Mouse (Mus musculus): ENCODE data around the gene Stxbp1. TPM values are rescaled to one million over a fixed set of nuclear protein-coding genes. Genes with fewer than 3 reads are reported as not detected.

Stxbp1 gene
- polyA plus RNA-seq, 1 experiment = 22.0 TPM

DNA sequence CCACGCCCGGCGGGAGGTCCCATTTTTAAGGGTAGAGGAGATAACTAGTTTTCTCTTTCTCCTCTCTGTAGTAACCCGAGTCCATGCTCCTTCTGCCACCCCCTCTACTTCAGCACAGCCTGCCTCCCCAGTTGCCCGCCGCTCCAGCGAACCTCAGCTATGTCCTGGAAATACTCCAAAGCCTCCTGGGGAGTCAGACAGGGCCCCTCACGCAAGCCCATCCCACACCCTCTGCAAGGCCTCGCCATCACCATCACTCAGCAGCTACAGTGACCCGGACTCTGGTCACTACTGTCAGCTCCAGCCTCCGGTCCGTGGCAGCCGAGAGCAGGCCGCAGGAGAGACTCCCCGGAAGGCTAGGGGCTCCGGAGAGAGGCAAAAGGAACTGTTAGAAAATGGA, 98.0 kb downstream of the Stxbp1 start:
- no peaks in the 10 kb centered on the region for H3K27me3 ChIP-seq (ENCODE audit: control insufficient read depth, insufficient read depth, low read length, poor library complexity, severe bottlenecking)
- H3K36me3 ChIP-seq (ENCODE audit: control insufficient read depth, insufficient read depth, low read length, poor library complexity, severe bottlenecking) = no peaks in the 10 kb centered on the region
- no peaks in the 10 kb centered on the region for H3K9me3 ChIP-seq (replicated peaks; ENCODE audit: control insufficient read depth, insufficient read depth, low read length, poor library complexity, severe bottlenecking)
- H3K4me1 ChIP-seq (ENCODE audit: control insufficient read depth, insufficient read depth, low read length) = no peaks in the 10 kb centered on the region
- no peak overlapping the region for H3K4me3 ChIP-seq (ENCODE audit: low read depth, low read length)
- no peak overlapping the region for H3K9ac ChIP-seq (ENCODE audit: low read depth, poor library complexity, severe bottlenecking)
- no peak for TF ChIP-seq EP300 (IDR thresholded peaks at IDR 0.05; ENCODE audit: insufficient read depth, low read depth, low read length)
- TF ChIP-seq POLR2A (IDR thresholded peaks at IDR 0.05; ENCODE audit: insufficient read depth, low read length) = no peak
- TF ChIP-seq CTCF (IDR thresholded peaks at IDR 0.05; ENCODE audit: low read depth, low read length) = no peak
- H3K27ac ChIP-seq (ENCODE audit: insufficient read depth, low read length) = no peak overlapping the region

DNA sequence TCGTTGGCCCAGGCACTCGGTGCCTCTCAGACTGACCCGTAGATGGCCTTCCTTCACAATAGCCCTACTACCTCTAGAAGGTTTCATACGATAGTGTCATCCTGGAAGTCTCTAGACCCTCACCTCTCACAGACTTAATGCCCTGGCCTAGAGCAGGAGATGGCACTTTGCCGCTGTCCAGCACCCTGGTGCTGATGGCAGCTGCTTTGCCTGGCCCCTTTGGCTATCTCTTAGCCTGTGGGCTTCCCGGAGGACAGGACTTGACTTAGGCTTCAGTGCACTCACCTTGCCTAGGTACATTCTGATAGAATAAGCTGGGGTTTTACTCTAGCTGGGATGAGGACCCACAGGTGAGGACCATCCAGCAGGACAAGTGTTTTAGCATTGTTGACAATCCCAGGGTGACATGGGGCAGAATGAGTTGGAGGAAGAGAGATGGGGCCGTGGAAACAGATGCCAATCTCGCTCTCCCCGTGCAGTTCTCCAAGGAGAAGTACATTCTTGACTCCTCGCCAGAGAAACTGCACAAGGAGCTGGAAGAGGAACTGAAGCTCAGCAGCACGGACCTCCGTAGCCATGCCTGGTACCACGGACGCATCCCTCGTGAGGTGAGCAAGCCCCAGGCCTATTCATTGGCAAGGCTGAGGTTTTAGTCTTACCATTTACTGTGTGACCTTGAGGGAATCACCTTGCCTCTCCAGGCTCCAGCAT, 102.6 kb downstream of the Stxbp1 start:
- Histone ChIP-seq H3K27me3 (ENCODE audit: control insufficient read depth, insufficient read depth, low read length, poor library complexity, severe bottlenecking) (no peaks in the 10 kb centered on the region), H3K4me1 (ENCODE audit: control insufficient read depth, insufficient read depth, low read length) (no peaks in the 10 kb centered on the region), H3K4me3 (ENCODE audit: low read depth, low read length) (no peak overlapping the region), H3K9me3 (replicated peaks; ENCODE audit: control insufficient read depth, insufficient read depth, low read length, poor library complexity, severe bottlenecking) (no peaks in the 10 kb centered on the region), H3K36me3 (ENCODE audit: control insufficient read depth, insufficient read depth, low read length, poor library complexity, severe bottlenecking) (no peaks in the 10 kb centered on the region), H3K9ac (ENCODE audit: low read depth, poor library complexity, severe bottlenecking) (no peak overlapping the region), H3K27ac (ENCODE audit: insufficient read depth, low read length) (no peak overlapping the region)
- TF ChIP-seq POLR2A (IDR thresholded peaks at IDR 0.05; ENCODE audit: insufficient read depth, low read length) (no peak), CTCF (IDR thresholded peaks at IDR 0.05; ENCODE audit: low read depth, low read length) (no peak), EP300 (IDR thresholded peaks at IDR 0.05; ENCODE audit: insufficient read depth, low read depth, low read length) (no peak)

DNA sequence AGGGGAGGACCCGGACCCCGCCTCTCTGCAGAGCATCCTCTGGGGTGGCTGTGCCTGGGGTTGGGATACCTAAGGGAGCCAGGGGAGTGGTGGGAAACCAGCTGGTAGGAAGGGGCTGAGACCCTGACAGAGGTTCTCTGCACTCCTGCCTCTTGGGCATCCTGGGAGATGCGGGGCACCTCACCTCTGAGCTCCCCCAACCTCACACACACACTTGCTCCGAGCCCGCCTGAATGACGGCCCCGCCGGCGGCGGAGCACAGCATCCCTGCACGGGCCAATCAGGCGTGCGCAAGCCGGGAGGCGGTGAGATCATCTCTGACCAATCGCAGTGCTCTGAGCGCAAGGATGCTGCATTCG, 104.9 kb downstream of the Stxbp1 start:
- Histone ChIP-seq H3K36me3 (ENCODE audit: control insufficient read depth, insufficient read depth, low read length, poor library complexity, severe bottlenecking) (no peaks in the 10 kb centered on the region), H3K27me3 (ENCODE audit: control insufficient read depth, insufficient read depth, low read length, poor library complexity, severe bottlenecking) (no peaks in the 10 kb centered on the region), H3K4me1 (ENCODE audit: control insufficient read depth, insufficient read depth, low read length) (no peaks in the 10 kb centered on the region), H3K27ac (ENCODE audit: insufficient read depth, low read length) (no peak overlapping the region), H3K9me3 (replicated peaks; ENCODE audit: control insufficient read depth, insufficient read depth, low read length, poor library complexity, severe bottlenecking) (no peaks in the 10 kb centered on the region), H3K4me3 (ENCODE audit: low read depth, low read length) (peak overlapping the region; percentile 57), H3K9ac (ENCODE audit: low read depth, poor library complexity, severe bottlenecking) (no peak overlapping the region)
- no peak for TF ChIP-seq EP300 (IDR thresholded peaks at IDR 0.05; ENCODE audit: insufficient read depth, low read depth, low read length)
- no peak for TF ChIP-seq CTCF (IDR thresholded peaks at IDR 0.05; ENCODE audit: low read depth, low read length)
- no peak for TF ChIP-seq POLR2A (IDR thresholded peaks at IDR 0.05; ENCODE audit: insufficient read depth, low read length)

DNA sequence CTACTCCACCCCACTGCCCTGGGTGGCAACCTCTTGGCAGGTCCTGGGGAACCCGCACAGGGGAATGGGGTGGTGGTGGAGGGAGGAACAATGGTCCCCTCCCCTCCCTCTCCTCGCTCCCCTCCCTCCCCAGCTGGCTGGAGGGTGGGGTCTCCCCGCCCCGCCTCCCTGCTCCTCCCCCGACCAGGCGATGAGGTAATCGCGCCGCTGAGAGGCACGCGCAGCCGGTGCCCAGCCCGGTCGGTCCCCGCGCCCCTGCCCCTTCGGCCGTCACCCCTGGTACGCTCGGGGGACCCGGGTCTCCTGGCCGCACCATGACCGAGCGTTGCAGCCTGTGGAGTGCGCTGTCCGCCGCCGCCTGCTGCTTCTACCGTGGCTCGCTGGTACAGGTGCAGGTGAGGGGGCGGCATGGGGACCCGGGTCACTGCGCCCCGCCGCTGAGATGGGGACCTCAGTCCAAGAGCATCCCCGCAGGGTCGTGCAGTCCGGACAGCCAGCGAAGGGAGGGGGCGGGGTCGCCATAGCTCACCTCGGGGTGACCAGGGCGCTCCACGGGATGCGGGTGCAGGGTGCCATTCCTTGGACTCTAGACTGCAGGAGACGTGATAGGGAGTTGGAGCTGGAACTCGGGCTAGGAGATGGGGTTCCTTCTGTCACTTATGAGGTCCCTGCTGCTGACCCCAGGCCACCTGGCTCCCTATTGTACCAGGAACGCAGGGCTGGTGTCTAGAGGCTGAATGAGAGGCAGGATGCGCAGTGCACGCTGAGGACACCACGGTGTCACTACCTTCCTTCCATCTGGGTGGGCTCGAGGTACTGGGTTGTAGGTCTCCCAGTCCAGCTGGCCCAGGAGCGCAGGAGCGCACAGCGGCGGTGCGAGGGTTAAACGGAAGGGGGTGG, 105.5 kb downstream of the Stxbp1 start:
- Histone ChIP-seq H3K4me3 (ENCODE audit: low read depth, low read length) (peak overlapping the region; percentile 57), H3K27ac (ENCODE audit: insufficient read depth, low read length) (no peak overlapping the region), H3K9ac (ENCODE audit: low read depth, poor library complexity, severe bottlenecking) (peak overlapping the region; percentile 27), H3K27me3 (ENCODE audit: control insufficient read depth, insufficient read depth, low read length, poor library complexity, severe bottlenecking) (no peaks in the 10 kb centered on the region), H3K4me1 (ENCODE audit: control insufficient read depth, insufficient read depth, low read length) (no peaks in the 10 kb centered on the region), H3K9me3 (replicated peaks; ENCODE audit: control insufficient read depth, insufficient read depth, low read length, poor library complexity, severe bottlenecking) (no peaks in the 10 kb centered on the region), H3K36me3 (ENCODE audit: control insufficient read depth, insufficient read depth, low read length, poor library complexity, severe bottlenecking) (no peaks in the 10 kb centered on the region)
- TF ChIP-seq EP300 (IDR thresholded peaks at IDR 0.05; ENCODE audit: insufficient read depth, low read depth, low read length) = no peak
- no peak for TF ChIP-seq CTCF (IDR thresholded peaks at IDR 0.05; ENCODE audit: low read depth, low read length)
- TF ChIP-seq POLR2A (IDR thresholded peaks at IDR 0.05; ENCODE audit: insufficient read depth, low read length) = no peak

DNA sequence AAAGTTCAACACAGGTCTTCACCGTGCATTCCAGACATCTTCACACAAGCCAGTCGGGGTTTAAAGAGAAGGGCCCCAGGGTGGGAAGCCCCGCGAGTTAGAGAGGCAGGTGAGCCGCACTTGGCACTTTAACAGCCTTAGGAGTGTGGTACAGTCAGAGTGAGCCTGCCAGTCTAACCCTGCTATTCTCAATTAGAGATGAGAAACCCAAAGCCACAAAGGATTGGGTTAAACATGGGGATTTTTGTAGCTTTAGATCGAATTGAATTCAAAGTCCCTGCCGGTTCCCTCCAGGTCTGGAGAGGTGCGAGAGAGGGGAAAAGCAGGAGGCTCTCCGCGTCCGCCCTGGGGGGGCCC, 106.2 kb downstream of the Stxbp1 start, which contains the start of gene 6330409D20Rik:
Gene 6330409D20Rik, minus strand, starts transcription at position 101 of the 357 bp plus-strand sequence.
- Histone ChIP-seq H3K4me3 (ENCODE audit: low read depth, low read length) (peak within 1 kb of the TSS; percentile 57), H3K27ac (ENCODE audit: insufficient read depth, low read length) (no peak within 1 kb of the TSS), H3K36me3 (ENCODE audit: control insufficient read depth, insufficient read depth, low read length, poor library complexity, severe bottlenecking) (no peaks in the 10 kb centered on the region), H3K9ac (ENCODE audit: low read depth, poor library complexity, severe bottlenecking) (peak within 1 kb of the TSS; percentile 27), H3K9me3 (replicated peaks; ENCODE audit: control insufficient read depth, insufficient read depth, low read length, poor library complexity, severe bottlenecking) (no peaks in the 10 kb centered on the region), H3K4me1 (ENCODE audit: control insufficient read depth, insufficient read depth, low read length) (no peaks in the 10 kb centered on the region), H3K27me3 (ENCODE audit: control insufficient read depth, insufficient read depth, low read length, poor library complexity, severe bottlenecking) (no peaks in the 10 kb centered on the region)
- no peak for TF ChIP-seq CTCF (IDR thresholded peaks at IDR 0.05; ENCODE audit: low read depth, low read length)
- no peak for TF ChIP-seq POLR2A (IDR thresholded peaks at IDR 0.05; ENCODE audit: insufficient read depth, low read length)
- TF ChIP-seq EP300 (IDR thresholded peaks at IDR 0.05; ENCODE audit: insufficient read depth, low read depth, low read length) = no peak

DNA sequence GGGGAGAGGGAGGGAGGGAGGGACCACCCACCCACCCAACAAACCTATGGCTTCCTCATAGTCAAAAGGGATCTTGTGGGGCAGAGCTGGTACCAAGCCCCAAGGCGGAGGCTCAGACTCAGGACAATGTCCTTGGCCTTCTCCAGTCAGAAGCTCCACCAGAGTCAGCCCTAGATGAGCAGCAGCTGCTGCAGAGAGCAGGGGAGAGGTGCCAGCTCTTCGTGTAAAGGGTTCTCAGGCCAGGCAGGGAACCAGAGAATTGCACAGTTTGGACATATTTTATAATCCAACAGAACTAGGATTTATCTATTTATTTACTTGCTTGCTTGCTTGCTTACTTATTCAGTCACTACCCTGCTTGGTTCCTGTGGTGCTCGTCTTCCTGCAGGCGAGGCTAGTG, 107.7 kb downstream of the Stxbp1 start:
- Histone ChIP-seq H3K36me3 (ENCODE audit: control insufficient read depth, insufficient read depth, low read length, poor library complexity, severe bottlenecking) (no peaks in the 10 kb centered on the region), H3K9ac (ENCODE audit: low read depth, poor library complexity, severe bottlenecking) (no peak overlapping the region), H3K27me3 (ENCODE audit: control insufficient read depth, insufficient read depth, low read length, poor library complexity, severe bottlenecking) (no peaks in the 10 kb centered on the region), H3K4me3 (ENCODE audit: low read depth, low read length) (no peak overlapping the region), H3K27ac (ENCODE audit: insufficient read depth, low read length) (no peak overlapping the region), H3K9me3 (replicated peaks; ENCODE audit: control insufficient read depth, insufficient read depth, low read length, poor library complexity, severe bottlenecking) (no peaks in the 10 kb centered on the region), H3K4me1 (ENCODE audit: control insufficient read depth, insufficient read depth, low read length) (no peaks in the 10 kb centered on the region)
- no peak for TF ChIP-seq CTCF (IDR thresholded peaks at IDR 0.05; ENCODE audit: low read depth, low read length)
- no peak for TF ChIP-seq POLR2A (IDR thresholded peaks at IDR 0.05; ENCODE audit: insufficient read depth, low read length)
- no peak for TF ChIP-seq EP300 (IDR thresholded peaks at IDR 0.05; ENCODE audit: insufficient read depth, low read depth, low read length)

Other genes with a start within 250 kb of the Stxbp1 start
- 22.5 and 24.2 TPM in 2 replicates for gene St6galnac6, start 247.5 kb downstream of the Stxbp1 start, polyA plus RNA-seq (2011; ENCODE audit: insufficient read depth, insufficient read length, low read depth, missing spikeins)
- gene Ak1, start 225.5 kb downstream of the Stxbp1 start, polyA plus RNA-seq (2011; ENCODE audit: insufficient read depth, insufficient read length, low read depth, missing spikeins) = 71.8 and 74.7 TPM in 2 replicates
- gene Eng, start 200.7 kb downstream of the Stxbp1 start, polyA plus RNA-seq (2011; ENCODE audit: insufficient read depth, insufficient read length, low read depth, missing spikeins) = 20.0 and 20.8 TPM in 2 replicates
- gene Fpgs, start 143.1 kb downstream of the Stxbp1 start, polyA plus RNA-seq (2011; ENCODE audit: insufficient read depth, insufficient read length, low read depth, missing spikeins) = 45.7 and 52.7 TPM in 2 replicates
- 109 and 115 TPM in 2 replicates for gene Cdk9, start 134.2 kb downstream of the Stxbp1 start, polyA plus RNA-seq (2011; ENCODE audit: insufficient read depth, insufficient read length, low read depth, missing spikeins)
- 9.0 and 11.4 TPM in 2 replicates for gene Sh2d3c, start 126.2 kb downstream of the Stxbp1 start, polyA plus RNA-seq (2011; ENCODE audit: insufficient read depth, insufficient read length, low read depth, missing spikeins)
- gene 6330409D20Rik, start 106.2 kb downstream of the Stxbp1 start, polyA plus RNA-seq (2011; ENCODE audit: insufficient read depth, insufficient read length, low read depth, missing spikeins) = not detected in 2 replicates
- 77.0 and 83.7 TPM in 2 replicates for gene Tor2a, start 90.0 kb downstream of the Stxbp1 start, polyA plus RNA-seq (2011; ENCODE audit: insufficient read depth, insufficient read length, low read depth, missing spikeins)
- gene Ttc16, start 71.6 kb downstream of the Stxbp1 start, polyA plus RNA-seq (2011; ENCODE audit: insufficient read depth, insufficient read length, low read depth, missing spikeins) = 2.2 TPM in 2 replicates
- gene Ptrh1, start 71.5 kb downstream of the Stxbp1 start, polyA plus RNA-seq (2011; ENCODE audit: insufficient read depth, insufficient read length, low read depth, missing spikeins) = 9.9 and 11.6 TPM in 2 replicates
- gene Cfap157, start 62.8 kb downstream of the Stxbp1 start, polyA plus RNA-seq (2011; ENCODE audit: insufficient read depth, insufficient read length, low read depth, missing spikeins) = not detected in 2 replicates
- 65.5 and 71.6 TPM in 2 replicates for gene Fam129b, start 28.9 kb upstream of the Stxbp1 start, polyA plus RNA-seq (2011; ENCODE audit: insufficient read depth, insufficient read length, low read depth, missing spikeins)
- gene Rpl12, start 114.3 kb upstream of the Stxbp1 start, polyA plus RNA-seq (2011; ENCODE audit: insufficient read depth, insufficient read length, low read depth, missing spikeins) = 114 and 117 TPM in 2 replicates
- gene Lrsam1, start 114.4 kb upstream of the Stxbp1 start, polyA plus RNA-seq (2011; ENCODE audit: insufficient read depth, insufficient read length, low read depth, missing spikeins) = 14.7 and 17.0 TPM in 2 replicates
- gene Slc2a8, start 134.8 kb upstream of the Stxbp1 start, polyA plus RNA-seq (2011; ENCODE audit: insufficient read depth, insufficient read length, low read depth, missing spikeins) = 7.9 and 9.0 TPM in 2 replicates

Measured in ES-Bruce4 (cell line).